Mouse (Mus musculus) CH12.LX (cell line): ENCODE results near the gene Tubg1. TPM values are rescaled to one million over a fixed set of nuclear protein-coding genes. Genes with fewer than 3 reads are reported as not detected.
A peak's percentile ranks its signal among the peaks of the same experiment; 100 is the strongest.
"Not testable (repeated sequence)": the region's sequence is repeated elsewhere in the genome, so short reads cannot be mapped to it uniquely, and the experiment has no call there.

ENCODE experiments used
- DNase-seq: peaks from one replicate; pipeline ENCODE4 v3.0.0-alpha.2; 2013; ENCODE audit errors: extremely low read depth
- H3K27ac ChIP-seq: 2 replicates; pipeline ENCODE4 v1.5.1; 2012; ENCODE audit warnings: low read depth, mild to moderate bottlenecking, control low read depth, moderate library complexity; ENCODE audit not compliant: insufficient read depth
- H3K27me3 ChIP-seq: replicated peaks from 2 replicates; pipeline ENCODE3; 2012; ENCODE audit warnings: inconsistent platforms
- H3K36me3 ChIP-seq, 2 experiments: replicated peaks in 1 of 2; 2 replicates each; pipeline versions ENCODE3 to v1.6.1; 2012; ENCODE audit warnings: inconsistent platforms in 1 of 2, low read length in 1 of 2, mild to moderate bottlenecking in 1 of 2, mixed read lengths in 1 of 2, moderate library complexity in 1 of 2; ENCODE audit not compliant: control insufficient read depth in 1 of 2, insufficient read depth in 1 of 2
- H3K4me1 ChIP-seq, 2 experiments: 2 replicates each; pipeline ENCODE4 v1.6.1; 2012; ENCODE audit warnings: inconsistent platforms in 1 of 2, moderate library complexity in 1 of 2; ENCODE audit not compliant: insufficient read depth in 2 of 2, control insufficient read depth in 1 of 2
- H3K4me2 ChIP-seq: 2 replicates; pipeline ENCODE4 v1.6.1; 2012; ENCODE audit warnings: low read depth, mild to moderate bottlenecking, control low read depth; ENCODE audit not compliant: poor library complexity, insufficient read depth, severe bottlenecking
- H3K4me3 ChIP-seq, 3 experiments: fragments of 150-350 bp in 1 of 3; sonication (generic) in 1 of 3; replicated peaks in 1 of 3; 2 replicates each; pipeline versions ENCODE3 to v1.5.1; 2011 to 2012; ENCODE audit warnings: low read depth in 2 of 3, low read length in 2 of 3, mild to moderate bottlenecking in 2 of 3, moderate library complexity in 2 of 3, control low read depth in 1 of 3, improper control_type of control experiment in 1 of 3, inconsistent platforms in 1 of 3, mixed read lengths in 1 of 3; ENCODE audit not compliant: poor library complexity in 1 of 3
- H3K79me2 ChIP-seq: replicated peaks from 2 replicates; pipeline ENCODE4 v1.6.1; 2012; ENCODE audit warnings: mild to moderate bottlenecking, moderate library complexity; ENCODE audit not compliant: control insufficient read depth, poor library complexity, insufficient read depth, severe bottlenecking; ENCODE audit errors: extremely low read depth
- H3K9ac ChIP-seq: 2 replicates; pipeline ENCODE4 v1.6.1; 2012; ENCODE audit warnings: low read depth, mild to moderate bottlenecking, control low read depth, moderate library complexity; ENCODE audit not compliant: insufficient read depth
- H3K9me3 ChIP-seq: replicated peaks from 2 replicates; pipeline ENCODE3; 2012; ENCODE audit warnings: low read length, inconsistent platforms, mixed read lengths
- CHD1 ChIP-seq: IDR thresholded peaks from 2 replicates; pipeline ENCODE4 v1.6.1; 2012; ENCODE audit warnings: low read depth, low read length, improper control_type of control experiment, inconsistent platforms
- CTCF ChIP-seq, 2 experiments: IDR thresholded peaks in 1 of 2; conservative IDR thresholded peaks in 1 of 2; 2 replicates each; pipeline ENCODE4 v1.5.1; 2011 to 2012; ENCODE audit warnings: low read depth in 2 of 2, low read length in 2 of 2, improper control_type of control experiment in 1 of 2, inconsistent platforms in 1 of 2, mild to moderate bottlenecking in 1 of 2, moderate library complexity in 1 of 2
- E2F4 ChIP-seq: IDR thresholded peaks from 2 replicates; pipeline ENCODE4 v1.6.1; 2011; ENCODE audit warnings: low read depth, low read length, improper control_type of control experiment; ENCODE audit not compliant: insufficient replicate concordance
- EP300 ChIP-seq: IDR thresholded peaks from 2 replicates; pipeline ENCODE4 v1.6.1; 2011; ENCODE audit warnings: low read length, improper control_type of control experiment
- ETS1 ChIP-seq: conservative IDR thresholded peaks from 2 replicates; pipeline ENCODE4 v1.6.1; 2012; ENCODE audit warnings: low read depth, mild to moderate bottlenecking, inconsistent platforms, low read length, improper control_type of control experiment, moderate library complexity
- GABPA ChIP-seq: IDR thresholded peaks from 2 replicates; pipeline ENCODE4 v1.6.1; 2012; ENCODE audit warnings: low read depth, low read length, improper control_type of control experiment, inconsistent platforms; ENCODE audit not compliant: insufficient replicate concordance
- HCFC1 ChIP-seq: IDR thresholded peaks from 2 replicates; pipeline ENCODE4 v1.6.1; 2012; ENCODE audit warnings: low read depth, mild to moderate bottlenecking, inconsistent platforms, low read length, improper control_type of control experiment
- JUN ChIP-seq: IDR thresholded peaks from 2 replicates; pipeline ENCODE4 v1.6.1; 2011; ENCODE audit warnings: low read depth, mild to moderate bottlenecking, low read length, improper control_type of control experiment, moderate library complexity; ENCODE audit not compliant: insufficient read depth
- KAT2A ChIP-seq: IDR thresholded peaks from 2 replicates; pipeline ENCODE4 v1.6.1; 2012; ENCODE audit warnings: low read length, improper control_type of control experiment, inconsistent platforms; ENCODE audit not compliant: insufficient replicate concordance
- MAFK ChIP-seq: IDR thresholded peaks from 2 replicates; pipeline ENCODE4 v1.6.1; 2011; ENCODE audit warnings: low read length, improper control_type of control experiment; ENCODE audit not compliant: insufficient replicate concordance
- MEF2A ChIP-seq: IDR thresholded peaks from 2 replicates; pipeline ENCODE4 v1.6.1; 2014; ENCODE audit warnings: low read depth, mild to moderate bottlenecking, inconsistent platforms, low read length, improper control_type of control experiment, borderline replicate concordance
- MXI1 ChIP-seq: IDR thresholded peaks from 2 replicates; pipeline ENCODE4 v1.6.1; 2011; ENCODE audit warnings: mild to moderate bottlenecking, low read depth, low read length, improper control_type of control experiment
- NELFE ChIP-seq: IDR thresholded peaks from 2 replicates; pipeline ENCODE4 v1.6.1; 2011; ENCODE audit warnings: low read depth, low read length, improper control_type of control experiment
- NRF1 ChIP-seq: IDR thresholded peaks from 2 replicates; pipeline ENCODE4 v1.6.1; 2014; ENCODE audit warnings: low read depth, mild to moderate bottlenecking, inconsistent platforms, low read length, improper control_type of control experiment, moderate library complexity
- PAX5 ChIP-seq: IDR thresholded peaks from 2 replicates; pipeline ENCODE4 v1.6.1; 2012; ENCODE audit warnings: low read length, inconsistent platforms, mixed read lengths
- POLR2AphosphoS2 ChIP-seq: IDR thresholded peaks from 2 replicates; pipeline ENCODE4 v1.6.1; 2011; ENCODE audit warnings: low read depth, low read length, improper control_type of control experiment
- RAD21 ChIP-seq: IDR thresholded peaks from 2 replicates; pipeline ENCODE4 v1.6.1; 2011; ENCODE audit warnings: low read depth, mild to moderate bottlenecking, low read length, improper control_type of control experiment, moderate library complexity
- RCOR1 ChIP-seq: conservative IDR thresholded peaks from 2 replicates; pipeline ENCODE4 v1.6.1; 2012; ENCODE audit warnings: low read depth, mild to moderate bottlenecking, inconsistent platforms, low read length, improper control_type of control experiment
- SIN3A ChIP-seq: IDR thresholded peaks from 2 replicates; pipeline ENCODE4 v1.6.1; 2012; ENCODE audit warnings: low read length, improper control_type of control experiment, inconsistent platforms
- SMC3 ChIP-seq: IDR thresholded peaks from 2 replicates; pipeline ENCODE4 v1.6.1; 2011; ENCODE audit warnings: low read depth, low read length, improper control_type of control experiment
- TBP ChIP-seq: conservative IDR thresholded peaks from 2 replicates; pipeline ENCODE4 v1.6.1; 2011; ENCODE audit warnings: low read depth, low read length, improper control_type of control experiment
- UBTF ChIP-seq: IDR thresholded peaks from 2 replicates; pipeline ENCODE4 v1.6.1; 2012; ENCODE audit warnings: low read depth, mild to moderate bottlenecking, inconsistent platforms, low read length, improper control_type of control experiment, moderate library complexity
- USF2 ChIP-seq: conservative IDR thresholded peaks from 2 replicates; pipeline ENCODE4 v1.6.1; 2011; ENCODE audit warnings: low read depth, low read length, improper control_type of control experiment
- ZC3H11A ChIP-seq: IDR thresholded peaks from 2 replicates; pipeline ENCODE4 v1.6.1; 2012; ENCODE audit warnings: low read depth, mild to moderate bottlenecking, inconsistent platforms, low read length, improper control_type of control experiment
- ZMIZ1 ChIP-seq: IDR thresholded peaks from 2 replicates; pipeline ENCODE4 v1.6.1; 2012; ENCODE audit warnings: low read depth, mild to moderate bottlenecking, inconsistent platforms, low read length, improper control_type of control experiment
- ZNF384 ChIP-seq: IDR thresholded peaks from 2 replicates; pipeline ENCODE4 v1.6.1; 2012; ENCODE audit warnings: low read depth, low read length, improper control_type of control experiment, inconsistent platforms
- dilution Hi-C: fragments of 300-500 bp; cut with MboI; formaldehyde crosslinking; loops from 2 replicates; pipeline ENCODE4 v1.14.3; 2020; ENCODE audit warnings: low sequenced_read_pairs; ENCODE audit not compliant: extremely low pct_unique_long_range_greater_than_20kb, extremely low pct_ligation_motif_present
- in situ Hi-C: fragments of 300-500 bp; cut with MboI; formaldehyde crosslinking; loops from 3 replicates; pipeline ENCODE4 v1.14.3; 2019; ENCODE audit warnings: low sequenced_read_pairs, low pct_ligation_motif_present, low pct_unique_long_range_greater_than_20kb, mixed read lengths
- polyA plus RNA-seq: library from polyadenylated mRNA; unstranded; fragments of >175 nt; gene quantifications from 2 replicates; pipeline ENCODE4 v1.2.1, GENCODE M21; 2012; ENCODE audit warnings: low read depth; ENCODE audit not compliant: insufficient read length
- total RNA-seq, 2 experiments: library from RNA; depleted of rRNA; stranded (reverse); fragments of 300-350 nt in 1 of 2; fragments of >200 nt in 1 of 2; gene quantifications; 2 replicates each; pipeline ENCODE4 v1.2.3; 2012 to 2014

Tubg1 gene
- total and polyA plus RNA-seq, 3 experiments = 57.4 to 190 (median 108) TPM

GRCm38 (mm10) chr11:101119131-101119760 is 492 bp upstream of the Tubg1 start:
- peak overlapping the region; percentile 41; the same call in 1 of the 2 replicates for H3K27ac ChIP-seq
- H3K4me1 ChIP-seq = peaks cover 20 to 60% of the 10 kb centered on the region in 2 experiments
- TF ChIP-seq NRF1 (no peak), TBP (no peak), MAFK (no peak), SIN3A (no peak), EP300 (no peak)
- no peaks in the 10 kb centered on the region for H3K27me3 ChIP-seq
- peaks cover 65% of the 10 kb centered on the region for H3K79me2 ChIP-seq
- peaks cover 19 to 54% of the 10 kb centered on the region in 2 experiments for H3K36me3 ChIP-seq
- DNase-seq = peak; percentile 30
- H3K9ac ChIP-seq = peak overlapping the region; percentile 87
- H3K9me3 ChIP-seq = peaks cover 2% of the 10 kb centered on the region
- H3K4me2 ChIP-seq = peak overlapping the region; percentile 76; the same call in 1 of the 2 replicates
- H3K4me3 ChIP-seq = peak overlapping the region; percentile 69 to 83 (median 82)
- in situ Hi-C loops (no loop called here), dilution Hi-C loops (no loop called here)

- H3K9me3 ChIP-seq = no peaks in the 10 kb centered on the region
- peak overlapping the region; percentile 85 for H3K9ac ChIP-seq
- in situ Hi-C loops (no loop called here), dilution Hi-C loops (no loop called here)
- peaks cover 15 to 51% of the 10 kb centered on the region in 2 experiments for H3K4me1 ChIP-seq
- H3K4me3 ChIP-seq = peak overlapping the region; percentile 69 to 95 (median 81)
- H3K79me2 ChIP-seq = peaks cover 51% of the 10 kb centered on the region
- H3K36me3 ChIP-seq = peaks cover 34 to 50% of the 10 kb centered on the region in 2 experiments
- peak overlapping the region; percentile 69 for H3K27ac ChIP-seq
- H3K4me2 ChIP-seq = peak overlapping the region; percentile 67
- DNase-seq = no peak
- no peaks in the 10 kb centered on the region for H3K27me3 ChIP-seq
- TF ChIP-seq ETS1 (no peak), PAX5 (no peak), MXI1 (peak; percentile 67), ZC3H11A (no peak), ZMIZ1 (no peak), HCFC1 (no peak), CTCF (conservative IDR thresholded peaks at IDR 0.05 in 1 of 2, IDR thresholded peaks at IDR 0.05 in 1 of 2; ENCODE audit: low read depth in 2 of 2, low read length in 2 of 2) (no peak), CHD1 (peak; percentile 76; the same call in 1 of the 2 replicates), JUN (no peak), NRF1 (peak; percentile 31; the same call in 1 of the 2 replicates), USF2 (no peak), POLR2AphosphoS2 (no peak), RCOR1 (no peak), MEF2A (no peak), GABPA (no peak), TBP (no peak), NELFE (no peak), ZNF384 (no peak), E2F4 (no peak), SMC3 (no peak), RAD21 (no peak), KAT2A (no peak), UBTF (no peak), MAFK (no peak)
Measured at GRCm38 (mm10) chr11:101120545-101121188, 929 bp downstream of the Tubg1 start.

- peaks cover 18% of the 10 kb centered on the region for H3K79me2 ChIP-seq
- H3K27ac ChIP-seq, in situ Hi-C loops, H3K4me3 ChIP-seq, H3K9ac ChIP-seq, DNase-seq, dilution Hi-C loops, H3K27me3 ChIP-seq, H3K4me2 ChIP-seq: not testable (repeated sequence)
- peaks cover 6 to 36% of the 10 kb centered on the region in 2 experiments; a peak in 3 of 4 replicates for H3K4me1 ChIP-seq
- H3K36me3 ChIP-seq = peaks cover 45 to 56% of the 10 kb centered on the region in 2 experiments
- H3K9me3 ChIP-seq = peaks cover 15% of the 10 kb centered on the region
Measured at GRCm38 (mm10) chr11:101124494-101124893, 4.8 kb downstream of the Tubg1 start.
